Mouse (Mus musculus): ENCODE measurements around the gene Zgpat. TPM values are rescaled to one million over a fixed set of nuclear protein-coding genes. Genes with fewer than 3 reads are reported as not detected.

The Zgpat gene
- polyA plus RNA-seq, 1 experiment = 21.7 TPM

GRCm38 (mm10) chr2:181420903-181421638 lies 56.3 kb downstream of the Zgpat start:
- no peaks in the 10 kb centered on the region for H3K36me3 ChIP-seq (ENCODE audit: control insufficient read depth, insufficient read depth)
- TF ChIP-seq REST (IDR thresholded peaks at IDR 0.05; ENCODE audit: insufficient read depth, insufficient read length) (no peak), MAX (IDR thresholded peaks at IDR 0.05; ENCODE audit: low read depth) (no peak), TCF3 (IDR thresholded peaks at IDR 0.05; ENCODE audit: insufficient read length, low read depth) (no peak), CEBPB (IDR thresholded peaks at IDR 0.05; ENCODE audit: insufficient read depth, poor library complexity, severe bottlenecking) (no peak), MYOD1 (IDR thresholded peaks at IDR 0.05; ENCODE audit: control insufficient read depth in 1 of 3, insufficient read length in 2 of 3, low read depth in 2 of 3) (no peak), POLR2A (IDR thresholded peaks at IDR 0.05; ENCODE audit: insufficient read length, low read depth) (no peak), POLR2AphosphoS2 (IDR thresholded peaks at IDR 0.05; ENCODE audit: insufficient read length, low read depth) (no peak), MYOG (IDR thresholded peaks at IDR 0.05; ENCODE audit: control insufficient read depth in 1 of 3, insufficient read depth in 1 of 3, insufficient read length in 2 of 3, low read depth in 2 of 3) (no peak)
- no peak overlapping the region for H3K4me2 ChIP-seq (ENCODE audit: low read depth)
- H3K4me3 ChIP-seq = no peak overlapping the region
- no peaks in the 10 kb centered on the region for H3K27me3 ChIP-seq (ENCODE audit: control insufficient read depth, insufficient read depth, insufficient read length)
- H3ac ChIP-seq (ENCODE audit: control insufficient read depth, insufficient read length) = no peak overlapping the region
- no peaks in the 10 kb centered on the region for H3K79me2 ChIP-seq (ENCODE audit: control insufficient read depth, insufficient read depth)

GRCm38 (mm10) chr2:181423834-181424233 lies 59.1 kb downstream of the Zgpat start:
- H3K4me2 ChIP-seq (ENCODE audit: low read depth) = no peak overlapping the region
- H3K4me3 ChIP-seq = no peak overlapping the region

More at GRCm38 (mm10) chr2:181423834-181424233, 59.1 kb downstream of the Zgpat start:
- Histone ChIP-seq H3K79me2 (ENCODE audit: control insufficient read depth, insufficient read depth) (no peaks in the 10 kb centered on the region), H3K36me3 (ENCODE audit: control insufficient read depth, insufficient read depth) (no peaks in the 10 kb centered on the region), H3ac (ENCODE audit: control insufficient read depth, insufficient read length) (no peak overlapping the region), H3K27me3 (ENCODE audit: control insufficient read depth, insufficient read depth, insufficient read length) (peaks cover 4% of the 10 kb centered on the region)
- TF ChIP-seq TCF12 (IDR thresholded peaks at IDR 0.05; ENCODE audit: insufficient read depth, poor library complexity, severe bottlenecking) = no peak
- no peak for TF ChIP-seq POLR2AphosphoS2 (IDR thresholded peaks at IDR 0.05; ENCODE audit: insufficient read length, low read depth)

Other genes with a start within 250 kb of the Zgpat start
- gene Kcnq2, start 229.6 kb upstream of the Zgpat start, polyA plus RNA-seq (2012; fragmentation: generic; extraction: Trizol) = not detected
- gene Eef1a2, start 207.9 kb upstream of the Zgpat start, polyA plus RNA-seq (2012; fragmentation: generic; extraction: Trizol) = 0.60 TPM
- 43.4 TPM for gene Ppdpf, start 177.7 kb upstream of the Zgpat start, polyA plus RNA-seq (2012; fragmentation: generic; extraction: Trizol)
- 0.01 TPM for gene Ptk6, start 162.1 kb upstream of the Zgpat start, polyA plus RNA-seq (2012; fragmentation: generic; extraction: Trizol)
- gene Srms, start 151.7 kb upstream of the Zgpat start, polyA plus RNA-seq (2012; fragmentation: generic; extraction: Trizol) = not detected
- not detected for gene Fndc11, start 144.9 kb upstream of the Zgpat start, polyA plus RNA-seq (2012; fragmentation: generic; extraction: Trizol)
- gene Helz2, start 122.9 kb upstream of the Zgpat start, polyA plus RNA-seq (2012; fragmentation: generic; extraction: Trizol) = 4.6 TPM
- 11.0 TPM for gene Gmeb2, start 76.9 kb upstream of the Zgpat start, polyA plus RNA-seq (2012; fragmentation: generic; extraction: Trizol)
- 0.07 TPM for gene Stmn3, start 50.4 kb upstream of the Zgpat start, polyA plus RNA-seq (2012; fragmentation: generic; extraction: Trizol)
- gene Rtel1, start 45.2 kb upstream of the Zgpat start, polyA plus RNA-seq (2012; fragmentation: generic; extraction: Trizol) = 23.6 TPM
- 48.8 TPM for gene Arfrp1, start 476 bp downstream of the Zgpat start, polyA plus RNA-seq (2012; fragmentation: generic; extraction: Trizol)
- 8.2 TPM for gene Lime1, start 15.2 kb downstream of the Zgpat start, polyA plus RNA-seq (2012; fragmentation: generic; extraction: Trizol)
- gene Zbtb46, start 94.5 kb downstream of the Zgpat start, polyA plus RNA-seq (2012; fragmentation: generic; extraction: Trizol) = 1.3 TPM
- 0.06 TPM for gene Abhd16b, start 128.3 kb downstream of the Zgpat start, polyA plus RNA-seq (2012; fragmentation: generic; extraction: Trizol)
- gene Tpd52l2, start 132.2 kb downstream of the Zgpat start, polyA plus RNA-seq (2012; fragmentation: generic; extraction: Trizol) = 108 TPM
- gene Dnajc5, start 155.6 kb downstream of the Zgpat start, polyA plus RNA-seq (2012; fragmentation: generic; extraction: Trizol) = 67.7 TPM
- 53.4 TPM for gene Uckl1, start 220.0 kb downstream of the Zgpat start, polyA plus RNA-seq (2012; fragmentation: generic; extraction: Trizol)
- gene Prpf6, start 226.9 kb downstream of the Zgpat start, polyA plus RNA-seq (2012; fragmentation: generic; extraction: Trizol) = 46.0 TPM
- gene Zfp512b, start 227.9 kb downstream of the Zgpat start, polyA plus RNA-seq (2012; fragmentation: generic; extraction: Trizol) = 7.0 TPM
- gene Samd10, start 234.3 kb downstream of the Zgpat start, polyA plus RNA-seq (2012; fragmentation: generic; extraction: Trizol) = 0.67 TPM

Measured in myocyte (in vitro differentiated cells).